Mouse (Mus musculus) heart, adult 2 months (tissue): Measurements from ENCODE around the gene Nup93.

Source experiments
- CTCF ChIP-seq: fragments of 200-600 bp; IDR thresholded peaks from 2 replicates; pipeline ENCODE4 v1.8.1; 2022; ENCODE audit warnings: antibody characterized with exemption, mild to moderate bottlenecking, moderate library complexity
- EP300 ChIP-seq: fragments of 200-500 bp; IDR thresholded peaks from 2 replicates; pipeline ENCODE4 v1.6.1; 2011; ENCODE audit warnings: low read depth, low read length, control low read depth; ENCODE audit not compliant: insufficient read depth
- POLR2A ChIP-seq: fragments of 200-500 bp; IDR thresholded peaks from 2 replicates; pipeline ENCODE4 v1.6.1; 2011; ENCODE audit warnings: mild to moderate bottlenecking, low read depth, low read length, control low read depth; ENCODE audit not compliant: insufficient read depth

DNA sequence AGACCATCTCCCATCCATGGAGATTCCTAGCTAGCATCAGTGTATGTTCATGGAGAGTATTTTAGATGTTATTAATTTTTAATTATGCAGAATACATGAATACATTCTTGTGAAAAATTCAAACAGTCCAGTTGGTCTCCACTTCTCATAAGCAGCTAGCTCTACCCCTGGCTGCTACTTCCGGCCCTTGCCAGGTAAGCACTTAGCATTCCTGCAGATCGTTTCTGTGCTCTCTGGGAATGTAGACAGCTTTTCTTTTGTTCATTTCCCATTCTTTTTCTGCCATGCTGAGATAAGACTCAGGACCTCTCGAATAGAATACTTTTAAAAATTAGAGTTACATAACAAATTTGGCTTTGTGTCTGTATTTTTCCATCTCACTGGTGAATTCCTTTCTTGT is 10.3 kb upstream of the Nup93 start:
- no peak for TF ChIP-seq CTCF
- no peak for TF ChIP-seq POLR2A
- no peak for TF ChIP-seq EP300
